Mouse (Mus musculus) lung, embryonic 14.5 days (tissue): Measurements from ENCODE around the gene Brd2. TPM values are rescaled to one million over a fixed set of nuclear protein-coding genes. Genes with fewer than 3 reads are reported as not detected.
"Not testable (repeated sequence)": the region's sequence is repeated elsewhere in the genome, so short reads cannot be mapped to it uniquely, and the experiment has no call there.

Source experiments
- ATAC-seq: fragments of 200-750 bp; cut with Nextera tagmentation; 2 replicates; pipeline ENCODE4 v1.8.0; 2017; ENCODE audit warnings: mild to moderate bottlenecking, moderate TSS enrichment, moderate library complexity; ENCODE audit not compliant: insufficient read depth
- DNase-seq: peaks from one replicate; pipeline ENCODE4 v3.0.0-alpha.2; 2015
- H3K27ac ChIP-seq: fragments of 300-500 bp; sonication (generic); 2 replicates; pipeline ENCODE4 v1.5.1; 2014; ENCODE audit warnings: low read depth, mild to moderate bottlenecking, moderate library complexity
- H3K27me3 ChIP-seq: fragments of 300-500 bp; sonication (generic); 2 replicates; pipeline ENCODE4 v1.6.1; 2014; ENCODE audit warnings: low read length, control low read depth; ENCODE audit not compliant: insufficient read depth
- H3K36me3 ChIP-seq: fragments of 300-500 bp; sonication (generic); 2 replicates; pipeline ENCODE4 v1.6.1; 2014; ENCODE audit warnings: control low read depth; ENCODE audit not compliant: insufficient read depth
- H3K4me1 ChIP-seq: fragments of 300-500 bp; sonication (generic); 2 replicates; pipeline ENCODE4 v1.6.1; 2014; ENCODE audit warnings: antibody characterized with exemption, control low read depth; ENCODE audit not compliant: insufficient read depth
- H3K4me2 ChIP-seq: fragments of 300-500 bp; sonication (generic); 2 replicates; pipeline ENCODE4 v1.6.1; 2014; ENCODE audit warnings: mild to moderate bottlenecking
- H3K4me3 ChIP-seq: fragments of 300-500 bp; sonication (generic); 2 replicates; pipeline ENCODE4 v1.5.1; 2014; ENCODE audit warnings: low read depth, low read length
- H3K9ac ChIP-seq: fragments of 300-500 bp; sonication (generic); 2 replicates; pipeline ENCODE4 v1.6.1; 2014
- H3K9me3 ChIP-seq: fragments of 300-500 bp; sonication (generic); 2 replicates; pipeline ENCODE4 v1.6.1; 2016; ENCODE audit warnings: low read depth, low read length, control low read depth
- CTCF ChIP-seq: IDR thresholded peaks from 2 replicates; pipeline ENCODE4 v1.5.1; 2016; ENCODE audit warnings: antibody characterized with exemption, low read depth
- WGBS: fragments of 180-500 bp; shearing (Covaris S2); extraction: QIAGEN DNeasy Blood & Tissue Kit; methylation state at CpG from one replicate; pipeline ENCODE4 v1.1.7; 2014; 5-methylcytosine and 5-hydroxymethylcytosine counted together
- polyA plus RNA-seq: library from polyadenylated mRNA; unstranded; fragments of >200 nt; fragmentation: Nextera tagmentation; extraction: Ambion mirVana; gene quantifications from 2 replicates; pipeline ENCODE4 v1.2.1, GENCODE M21; 2014

The Brd2 gene
- polyA plus RNA-seq, 1 experiment from 2014 or later: 153 TPM

DNA sequence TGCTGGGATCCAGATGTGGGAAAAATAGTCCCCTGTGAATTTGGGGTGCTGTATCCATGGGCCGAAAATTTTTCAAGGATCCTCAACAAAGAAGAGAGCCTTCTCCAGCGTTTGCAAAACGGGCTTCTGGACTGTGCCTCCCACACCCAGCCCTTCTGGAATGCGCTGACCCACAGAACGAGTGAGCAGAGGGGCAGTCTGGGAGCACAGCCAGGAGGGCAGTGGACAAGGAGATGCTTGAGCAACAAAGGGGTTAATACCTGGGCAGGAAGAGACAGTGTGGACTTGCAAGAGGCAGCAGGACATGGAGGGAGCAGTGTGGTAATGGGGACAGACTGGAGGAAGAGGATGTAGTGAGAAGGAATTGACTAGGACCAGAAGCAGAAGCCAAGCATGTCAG lies 33.1 kb upstream of the Brd2 start:
- Histone ChIP-seq H3K4me2 (no peak overlapping the region), H3K27ac (no peak overlapping the region), H3K4me3 (no peak overlapping the region), H3K4me1 (no peaks in the 10 kb centered on the region), H3K9me3 (no peaks in the 10 kb centered on the region), H3K36me3 (no peaks in the 10 kb centered on the region), H3K9ac (no peak overlapping the region), H3K27me3 (no peaks in the 10 kb centered on the region)
- DNase-seq (no peak), ATAC-seq (no peak)
- no peak for TF ChIP-seq CTCF
- 39% methylated on average over 5 of the region's 5 CpGs for WGBS

- Histone ChIP-seq H3K9me3 (no peaks in the 10 kb centered on the region), H3K9ac (no peak within 1 kb of the TSS), H3K36me3 (no peaks in the 10 kb centered on the region), H3K4me2 (no peak within 1 kb of the TSS), H3K4me1 (no peaks in the 10 kb centered on the region), H3K4me3 (no peak within 1 kb of the TSS), H3K27ac (no peak within 1 kb of the TSS), H3K27me3 (no peaks in the 10 kb centered on the region)
- 54% methylated on average over 4 of the region's 4 CpGs for WGBS
- TF ChIP-seq CTCF: no peak
- ATAC-seq: no peak
- DNase-seq: peak; percentile 79
Observed at GRCm38 (mm10) chr17:34152923-34153322, 30.5 kb upstream of the Brd2 start, which contains the start of gene H2-DMb1. Gene H2-DMb1 (plus strand): TSS chr17:34153072.

- H3K4me1 ChIP-seq: no peaks in the 10 kb centered on the region
- no peak overlapping the region for H3K4me3 ChIP-seq
- H3K4me2 ChIP-seq: no peak overlapping the region
- no peaks in the 10 kb centered on the region for H3K9me3 ChIP-seq
- no peaks in the 10 kb centered on the region for H3K36me3 ChIP-seq
- H3K27ac ChIP-seq: no peak overlapping the region
- peaks cover 9% of the 10 kb centered on the region; the same call in 1 of the 2 replicates for H3K27me3 ChIP-seq
- ATAC-seq (no peak), DNase-seq (no peak)
- H3K9ac ChIP-seq: no peak overlapping the region
- TF ChIP-seq CTCF: no peak
- WGBS: 75% methylated on average over 3 of the region's 3 CpGs
Observed at GRCm38 (mm10) chr17:34144960-34145371, 22.5 kb upstream of the Brd2 start.

DNA sequence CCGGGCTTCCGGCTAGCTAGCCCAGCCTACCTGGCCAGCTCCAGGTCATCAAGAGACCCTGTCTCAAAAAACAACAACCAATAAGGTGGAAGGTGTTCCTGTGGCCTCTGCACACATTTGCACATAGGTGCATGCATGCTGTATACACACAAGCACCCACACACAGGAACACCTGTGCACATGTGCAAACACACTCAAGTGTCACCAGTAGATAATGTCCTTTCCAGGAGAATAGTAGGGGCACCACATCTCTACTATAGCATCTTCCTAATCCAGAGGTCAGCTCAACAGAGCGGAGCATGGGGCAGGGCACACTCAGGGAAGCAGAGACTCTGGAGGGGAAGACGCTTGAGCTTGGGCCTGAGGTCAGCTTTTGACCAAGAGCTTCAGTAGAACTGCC lies 21.8 kb upstream of the Brd2 start:
- not testable (repeated sequence) for H3K9ac ChIP-seq, DNase-seq, H3K4me2 ChIP-seq, ATAC-seq, H3K27ac ChIP-seq, H3K9me3 ChIP-seq, H3K4me3 ChIP-seq, H3K36me3 ChIP-seq, H3K4me1 ChIP-seq
- whole genome bisulfite sequencing: 91% methylated on average over 4 of the region's 4 CpGs
- peaks cover 12% of the 10 kb centered on the region; the same call in 1 of the 2 replicates for H3K27me3 ChIP-seq

DNA sequence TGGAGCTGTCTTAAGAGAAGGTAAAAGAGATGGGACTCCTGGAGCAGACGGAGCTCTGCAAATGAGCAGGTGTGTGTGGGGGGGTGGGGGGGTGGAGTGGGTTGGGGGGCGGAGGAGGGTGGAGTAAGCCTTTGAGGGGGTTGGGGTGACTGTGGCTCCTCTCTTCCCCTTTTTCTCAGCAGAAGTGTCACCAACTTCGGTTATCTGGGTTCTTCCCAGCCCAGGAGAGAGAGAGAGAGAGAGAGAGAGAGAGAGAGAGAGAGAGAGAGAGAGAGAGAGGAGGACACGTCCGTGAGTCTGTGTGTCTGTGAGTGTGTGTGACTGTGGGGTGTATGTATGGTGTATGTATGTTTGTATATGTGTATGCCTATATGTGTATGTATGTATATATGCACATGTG lies 21.0 kb upstream of the Brd2 start:
- DNase-seq (no peak), ATAC-seq (no peak)
- no peak for TF ChIP-seq CTCF
- WGBS: 51% methylated on average over 5 of the region's 5 CpGs
- Histone ChIP-seq H3K4me1 (no peaks in the 10 kb centered on the region), H3K4me3 (no peak overlapping the region), H3K9ac (no peak overlapping the region), H3K36me3 (no peaks in the 10 kb centered on the region), H3K4me2 (no peak overlapping the region), H3K27me3 (peaks cover 18% of the 10 kb centered on the region; the same call in 1 of the 2 replicates), H3K9me3 (no peaks in the 10 kb centered on the region), H3K27ac (no peak overlapping the region)

GRCm38 (mm10) chr17:34143033-34143432 lies 20.6 kb upstream of the Brd2 start, which contains the start of gene H2-DMb2:
Gene H2-DMb2 (plus strand): TSS chr17:34143307.
- H3K4me1 ChIP-seq: no peaks in the 10 kb centered on the region
- DNase-seq: peak; percentile 72
- no peak within 1 kb of the TSS for H3K9ac ChIP-seq
- 0 out of 2 replicates have a peak within 1 kb of the TSS, but pooled peaks have one; percentile 15 for H3K4me2 ChIP-seq
- TF ChIP-seq CTCF: no peak
- no peaks in the 10 kb centered on the region for H3K9me3 ChIP-seq
- peaks cover 18% of the 10 kb centered on the region; the same call in 1 of the 2 replicates for H3K27me3 ChIP-seq
- WGBS: 23% methylated on average over 7 of the region's 7 CpGs
- H3K4me3 ChIP-seq: no peak within 1 kb of the TSS
- peak within 1 kb of the TSS; percentile 55 for H3K27ac ChIP-seq
- H3K36me3 ChIP-seq: no peaks in the 10 kb centered on the region
- peak; percentile 51; the same call in 1 of the 2 replicates for ATAC-seq

- Histone ChIP-seq H3K36me3 (no peaks in the 10 kb centered on the region), H3K27ac (peak overlapping the region; percentile 55), H3K4me1 (no peaks in the 10 kb centered on the region), H3K4me2 (0 out of 2 replicates have a peak overlapping the region, but pooled peaks have one; percentile 15), H3K9ac (no peak overlapping the region), H3K27me3 (peaks cover 19% of the 10 kb centered on the region), H3K4me3 (no peak overlapping the region), H3K9me3 (no peaks in the 10 kb centered on the region)
- DNase-seq: no peak
- no peak for TF ChIP-seq CTCF
- no peak for ATAC-seq
- 55% methylated on average over 7 of the region's 7 CpGs for WGBS
Observed at GRCm38 (mm10) chr17:34142456-34143010, 20.1 kb upstream of the Brd2 start.

DNA sequence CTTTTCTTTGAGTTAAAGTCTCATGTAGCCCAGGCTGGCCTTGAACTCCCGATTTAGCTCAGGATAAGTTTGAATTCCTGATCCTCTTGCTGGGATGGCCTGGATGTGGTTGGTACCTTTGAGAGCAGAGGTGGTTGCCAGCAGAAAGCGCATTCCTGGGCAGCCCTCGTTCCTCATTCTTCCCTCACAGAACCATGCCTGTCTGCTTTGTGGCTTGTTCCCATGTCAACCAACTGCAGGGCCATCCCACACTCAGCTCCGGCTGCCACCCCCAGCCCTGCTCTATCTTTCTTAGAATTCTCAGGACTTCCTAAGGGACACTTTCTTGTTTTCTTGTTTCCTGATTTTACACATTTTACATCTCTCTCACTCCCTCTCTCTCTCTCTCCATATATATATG lies 19.0 kb upstream of the Brd2 start:
- ATAC-seq: no peak
- no peak for TF ChIP-seq CTCF
- H3K27me3 ChIP-seq: peaks cover 22% of the 10 kb centered on the region

More for the DNA sequence above, 19.0 kb upstream of the Brd2 start:
- Histone ChIP-seq H3K36me3 (no peaks in the 10 kb centered on the region), H3K9ac (no peak overlapping the region), H3K4me1 (no peaks in the 10 kb centered on the region), H3K9me3 (no peaks in the 10 kb centered on the region), H3K4me2 (no peak overlapping the region), H3K4me3 (no peak overlapping the region), H3K27ac (no peak overlapping the region)
- no peak for DNase-seq
- WGBS: 54% methylated on average over 4 of the region's 4 CpGs
